Mouse (Mus musculus): ENCODE data around the gene Pdgfa.

Gene Pdgfa

DNA sequence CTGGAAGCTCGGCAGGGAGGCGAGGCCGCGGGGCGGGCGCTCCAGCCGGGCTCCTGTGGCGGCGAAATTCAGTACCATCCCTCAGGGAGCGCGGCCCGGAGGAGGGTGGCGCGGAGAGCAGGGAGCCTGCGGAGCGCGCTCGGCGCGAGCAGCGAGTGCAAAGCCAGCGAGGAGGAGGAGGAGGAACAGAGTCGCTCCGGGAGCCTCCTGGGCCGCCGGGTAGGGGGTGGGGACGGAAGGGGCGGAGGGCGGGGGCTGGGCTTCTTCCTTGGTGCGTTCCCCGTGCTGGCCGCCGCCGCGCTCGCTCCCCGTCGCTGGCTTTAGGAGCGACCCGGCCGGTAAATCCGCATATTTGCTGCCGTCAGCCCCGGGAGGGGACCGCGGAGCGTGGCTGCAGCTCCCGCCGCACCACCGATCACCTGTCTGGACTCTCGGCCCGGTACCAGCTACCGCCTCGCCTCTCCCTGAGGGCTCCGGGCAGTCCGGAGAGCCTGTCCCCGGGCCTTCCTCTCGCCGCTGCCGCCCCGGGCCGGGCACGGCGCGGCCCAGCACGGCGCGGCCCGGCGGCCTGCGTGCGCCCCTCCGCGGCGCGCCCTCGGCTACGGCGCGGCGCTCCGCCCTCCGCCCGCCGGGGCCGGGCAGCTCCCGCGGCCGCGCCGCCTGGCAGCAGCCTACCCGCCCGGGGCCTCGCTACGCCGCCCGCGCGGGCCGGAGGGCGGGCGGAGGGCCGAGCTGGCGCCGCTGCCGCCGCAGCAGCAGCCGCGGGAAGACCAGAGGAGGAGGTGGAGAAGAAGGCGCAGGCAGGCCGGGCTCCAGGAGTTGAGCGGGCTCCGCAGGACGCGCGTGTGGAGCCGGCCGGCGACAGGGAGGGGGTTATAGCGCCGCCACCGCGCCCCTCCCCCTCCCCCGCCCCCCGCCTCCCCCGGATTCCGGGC is 2.1 kb downstream of the Pdgfa start:
- DNase-seq (ENCODE audit: low spot score): no peak

DNA sequence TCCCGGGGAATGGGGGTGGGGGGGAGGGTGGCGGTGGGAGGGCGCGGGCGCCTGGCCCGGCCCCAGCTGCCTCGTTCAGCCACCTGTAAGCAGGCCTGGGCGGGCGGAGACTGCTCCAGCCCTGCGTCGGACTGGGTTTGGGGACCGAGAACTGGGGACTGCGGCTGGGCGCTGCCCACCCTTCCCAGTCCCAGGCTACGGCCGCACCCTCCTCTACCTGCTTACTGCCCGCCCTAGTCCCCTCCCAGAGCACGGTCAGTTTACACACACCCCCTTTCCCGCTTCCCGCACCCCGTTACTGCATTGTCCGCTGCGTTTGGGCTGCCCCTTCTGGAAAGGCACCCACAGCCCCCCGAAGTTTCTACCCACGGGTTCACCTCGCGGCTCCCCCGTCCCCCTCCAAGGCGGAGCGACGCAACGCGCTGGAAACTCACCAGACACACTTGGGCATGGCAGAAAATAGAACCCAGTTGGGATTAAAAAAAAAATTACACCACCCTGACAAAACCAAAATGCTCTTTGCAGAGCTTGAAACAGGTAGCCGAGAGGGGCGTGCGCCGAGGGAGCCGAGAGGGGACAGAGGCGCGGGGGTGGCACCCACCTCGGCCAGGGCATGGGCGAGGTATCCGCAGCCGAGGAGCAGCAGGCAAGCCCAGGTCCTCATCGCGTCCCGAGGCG is 2.9 kb downstream of the Pdgfa start:
- no peak for DNase-seq (ENCODE audit: low spot score)

DNA sequence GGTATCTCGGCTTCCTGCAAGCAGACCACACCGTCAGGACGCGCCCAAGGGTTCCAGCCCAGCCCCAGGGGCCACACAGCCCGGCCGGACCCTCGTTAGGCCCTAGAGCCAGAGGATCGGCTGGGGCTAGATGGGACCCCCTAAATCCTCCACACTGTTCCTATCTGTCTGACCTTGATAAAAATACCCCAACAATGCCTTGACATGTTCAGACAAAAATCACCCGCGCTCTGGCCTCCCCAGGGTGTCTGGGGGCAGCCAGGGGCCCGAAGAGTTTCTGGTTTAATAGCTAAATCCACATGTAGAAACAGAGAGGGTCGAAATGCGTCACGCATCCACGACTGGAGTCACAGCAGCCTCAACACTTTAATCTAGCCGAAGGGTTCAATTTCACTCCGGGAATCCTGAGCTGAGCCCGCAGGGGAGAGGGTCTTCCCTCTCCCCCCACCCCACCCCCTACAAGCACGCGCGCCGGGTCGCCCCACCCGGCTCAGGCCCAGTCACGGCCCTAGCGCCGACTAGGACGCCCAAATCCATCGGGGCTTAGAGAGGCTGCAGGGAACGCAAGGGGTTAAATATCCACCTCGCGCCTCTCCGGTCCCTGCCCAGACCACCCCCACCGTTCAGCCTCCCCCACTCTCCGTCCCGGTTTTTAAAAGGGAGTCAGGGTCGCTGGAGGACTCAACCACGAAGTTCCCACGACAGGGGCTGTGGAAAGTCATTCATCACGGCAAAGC is 3.6 kb downstream of the Pdgfa start:
- DNase-seq (ENCODE audit: low spot score): no peak

DNA sequence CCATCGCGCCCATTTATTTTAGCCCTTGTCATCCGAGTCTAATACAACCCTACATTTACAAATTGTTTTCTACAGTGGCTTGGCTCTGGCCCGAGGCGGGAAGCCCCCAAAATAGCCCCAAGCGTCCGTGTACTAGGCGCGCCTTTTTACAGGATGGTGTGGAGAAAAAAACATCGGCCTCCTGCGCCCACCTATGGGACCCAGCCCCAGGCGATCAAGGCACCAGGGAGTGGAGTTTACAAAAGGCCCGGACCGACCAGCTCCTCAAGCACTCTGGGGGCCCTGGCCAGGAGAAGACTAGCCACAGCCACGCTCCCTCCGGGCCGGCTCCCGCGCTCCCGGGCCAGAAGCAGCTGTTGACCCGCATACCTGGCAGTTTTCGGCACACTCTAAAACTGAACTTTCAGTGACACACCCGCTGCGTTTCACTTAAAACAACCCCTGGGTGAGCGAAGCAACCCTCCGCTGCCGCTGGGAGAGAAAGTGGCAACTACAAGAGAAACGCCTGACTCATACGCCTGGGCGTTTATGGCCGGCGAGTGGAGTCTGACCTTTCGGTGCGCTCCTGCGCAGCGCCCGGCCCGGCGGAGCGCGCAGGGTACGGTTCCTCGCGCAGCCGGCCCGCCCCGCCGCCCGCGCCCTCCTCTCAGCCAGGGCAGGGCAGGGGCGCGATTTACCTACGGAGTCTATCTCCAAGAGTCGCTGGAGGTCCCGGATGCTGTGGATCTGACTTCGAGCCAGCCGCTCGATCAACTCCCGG is 4.4 kb downstream of the Pdgfa start:
- DNase-seq (ENCODE audit: low spot score): no peak

DNA sequence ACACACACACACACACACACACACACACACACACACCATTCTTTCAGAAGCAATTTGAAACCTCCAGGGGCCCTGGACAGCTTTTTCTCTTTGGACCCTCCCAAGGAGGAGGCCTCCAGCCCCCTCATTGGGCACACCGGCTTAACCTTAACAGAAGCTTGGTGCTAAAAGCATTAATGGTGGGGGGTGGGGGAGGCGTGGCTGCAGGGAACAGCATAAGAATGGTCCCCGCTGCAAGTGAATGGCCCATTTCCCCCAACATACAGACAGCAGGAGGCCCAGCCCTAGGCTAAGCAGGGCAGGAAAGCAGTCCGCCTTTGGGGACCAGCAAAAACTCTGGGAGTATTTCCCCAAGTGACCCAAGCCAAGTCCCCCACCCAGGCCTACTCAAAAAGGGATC is 5.4 kb downstream of the Pdgfa start:
- DNase-seq (ENCODE audit: low spot score): no peak

DNA sequence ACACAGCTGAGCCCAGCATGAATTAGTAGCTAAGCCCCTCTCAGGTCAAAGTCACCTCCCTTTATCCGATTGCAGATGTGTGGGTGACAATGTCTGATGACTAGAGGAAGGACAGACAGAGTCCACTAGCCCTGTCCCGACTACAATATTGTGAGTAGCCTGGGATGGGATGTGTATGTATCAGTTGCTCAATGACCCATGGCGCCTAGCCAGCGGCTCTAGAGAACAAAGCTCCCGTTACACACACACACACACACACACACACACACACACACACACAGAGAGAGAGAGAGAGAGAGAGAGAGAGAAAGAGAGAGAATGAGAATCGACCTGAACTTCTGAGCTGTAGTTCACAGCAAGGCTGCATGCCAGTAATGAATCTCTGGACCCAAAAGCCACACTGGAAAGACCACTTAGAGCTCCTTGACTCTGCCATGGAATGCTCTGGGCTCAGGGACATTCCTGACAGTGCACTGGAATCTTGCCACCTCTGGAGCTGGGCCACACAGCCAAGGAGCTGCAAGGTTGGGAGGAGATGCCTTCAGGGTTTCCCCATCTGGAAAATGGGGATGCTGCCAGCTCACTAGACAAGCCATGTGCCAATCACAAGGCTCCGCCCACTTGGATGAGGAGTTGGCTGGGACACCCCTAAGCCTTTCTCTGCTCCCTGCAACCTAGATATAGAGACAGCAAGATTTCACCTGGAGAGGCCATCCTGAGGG is 6.3 kb downstream of the Pdgfa start:
- no peak for DNase-seq (ENCODE audit: low spot score)

DNA sequence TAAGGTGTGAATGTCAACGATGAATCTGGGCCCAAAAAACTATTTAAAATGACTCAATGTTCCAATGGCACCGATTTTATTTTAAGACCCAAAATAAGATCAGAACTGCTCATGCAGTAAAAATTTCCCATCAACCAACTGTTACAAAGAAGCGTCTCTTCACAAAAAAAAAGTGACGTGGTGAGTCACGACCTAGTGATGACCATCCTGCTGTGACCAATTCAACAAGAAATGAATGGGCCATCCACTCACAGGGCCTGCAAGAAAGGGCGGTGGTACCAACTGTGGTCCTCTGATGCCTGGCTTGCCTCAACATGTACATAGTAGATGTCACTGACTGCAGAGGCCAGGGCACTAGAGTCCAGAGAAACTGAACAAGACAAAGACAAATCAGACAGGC is 7.6 kb downstream of the Pdgfa start:
- DNase-seq (ENCODE audit: low spot score): no peak

DNA sequence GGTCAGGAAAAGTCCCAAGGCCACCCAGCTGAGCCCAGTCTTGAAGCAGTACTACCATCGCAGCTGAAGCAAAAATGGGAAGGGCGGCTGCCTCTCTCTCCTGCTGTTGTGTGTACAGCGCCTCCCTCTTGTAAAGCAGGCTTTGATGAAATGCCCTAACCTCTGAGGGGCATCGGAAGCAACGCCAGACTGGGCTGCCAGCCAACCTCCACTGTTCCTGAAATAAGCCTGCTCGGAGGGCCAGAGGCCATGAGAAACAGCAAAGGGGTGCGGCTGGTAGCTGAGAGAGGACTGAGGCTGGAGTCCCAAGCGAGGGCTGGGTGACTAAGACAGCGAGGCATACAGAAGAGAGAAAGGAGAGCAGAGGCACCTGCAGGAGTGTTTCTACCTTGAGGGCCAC is 8.4 kb downstream of the Pdgfa start:
- no peak for DNase-seq (ENCODE audit: low spot score)

DNA sequence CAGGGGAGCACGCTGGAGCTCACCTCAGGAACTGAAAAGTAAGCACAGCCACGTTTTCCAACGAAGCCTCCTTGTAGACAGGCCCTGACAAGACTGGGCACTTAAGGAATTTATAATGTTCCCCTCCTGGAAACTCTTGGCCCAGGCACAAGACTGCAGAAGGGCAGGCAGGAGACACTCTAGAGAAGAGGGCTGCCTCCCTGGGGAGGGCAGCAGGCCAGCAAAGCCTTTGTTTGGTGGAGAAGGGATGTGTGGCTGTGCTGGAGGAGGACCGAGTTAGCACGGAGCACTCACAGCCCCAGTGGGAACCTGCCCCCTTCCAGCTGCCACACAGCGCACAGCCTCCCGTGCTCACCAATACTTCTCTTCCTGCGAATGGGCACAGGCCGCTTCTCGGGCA is 9.2 kb downstream of the Pdgfa start:
- DNase-seq (ENCODE audit: low spot score): no peak

DNA sequence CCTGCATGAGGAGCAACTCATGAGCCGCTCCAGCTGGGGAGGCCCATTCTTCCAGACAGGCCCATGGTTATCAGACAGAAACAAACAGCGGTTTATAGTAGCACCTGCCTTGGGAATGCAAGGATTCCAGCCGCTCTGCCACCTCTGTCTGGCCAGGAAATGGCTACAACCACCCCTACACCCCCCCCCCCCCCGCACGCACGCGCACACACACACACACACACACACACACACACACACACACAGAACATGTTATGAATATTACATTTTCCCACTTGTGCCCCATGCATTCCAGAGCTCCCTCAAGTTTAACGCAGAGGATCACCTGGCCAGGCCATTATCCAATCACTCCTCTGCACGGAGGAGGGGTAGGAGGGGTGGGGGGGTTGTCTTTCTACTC is 15.2 kb downstream of the Pdgfa start:
- DNase-seq (ENCODE audit: low spot score): no peak

DNA sequence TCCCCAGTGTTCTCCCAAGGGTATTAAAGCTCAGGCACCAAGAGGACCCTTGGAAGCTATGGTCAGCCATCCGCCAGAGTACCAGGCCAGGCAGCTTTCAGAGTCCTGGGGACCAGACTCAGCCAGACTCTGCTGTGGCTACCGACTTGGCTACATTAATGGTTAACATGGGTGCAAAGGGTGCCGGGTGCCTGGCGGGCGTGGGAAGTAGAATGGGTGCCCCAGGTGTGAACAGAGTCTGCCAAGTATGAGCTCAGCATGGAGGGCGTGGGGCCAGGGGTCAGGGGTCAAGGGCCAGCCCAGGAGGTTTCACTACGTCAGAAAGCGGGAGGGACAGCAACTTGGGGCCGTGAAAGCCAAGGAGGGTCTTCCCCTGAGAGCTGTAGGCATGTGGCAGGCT is 16.6 kb downstream of the Pdgfa start:
- DNase-seq (ENCODE audit: low spot score): no peak

DNA sequence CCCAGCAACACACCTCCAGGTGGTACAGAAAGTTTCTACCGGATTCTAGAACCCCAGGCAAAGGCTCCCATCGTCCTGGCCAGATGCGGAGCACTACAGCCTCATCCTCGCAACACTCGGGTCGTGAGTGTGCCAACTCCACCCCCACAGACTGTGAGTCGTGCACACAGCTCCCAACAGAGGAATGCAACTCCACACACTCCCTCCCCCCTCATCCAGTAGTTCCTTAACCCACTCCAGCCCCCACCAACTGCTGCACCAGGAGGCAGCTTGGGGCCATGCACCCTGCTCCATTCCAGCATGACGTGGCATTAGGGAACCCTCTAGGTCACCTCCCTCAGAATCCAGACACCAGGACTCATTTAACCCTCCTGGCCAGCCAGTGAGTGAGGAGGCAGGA is 17.3 kb downstream of the Pdgfa start:
- no peak for DNase-seq (ENCODE audit: low spot score)

DNA sequence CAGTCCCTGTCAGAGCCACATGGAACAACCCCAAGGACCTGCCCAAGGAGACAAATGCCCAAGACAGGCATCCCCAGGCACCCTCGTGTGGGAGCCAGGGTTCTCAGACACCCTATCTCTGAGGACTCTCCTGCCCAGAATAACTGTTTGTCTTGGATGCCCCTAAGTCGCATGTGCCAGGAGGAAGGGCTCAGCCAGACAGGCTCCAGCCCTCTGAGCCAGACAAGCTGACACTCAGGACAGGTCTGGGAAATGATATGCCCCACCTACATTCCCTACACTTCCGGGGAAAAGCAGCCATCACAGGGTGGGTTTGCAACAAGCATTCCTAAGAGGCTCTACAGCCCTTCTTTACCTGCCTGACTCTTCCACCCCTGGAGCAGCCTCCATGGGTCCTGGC is 19.4 kb downstream of the Pdgfa start:
- no peak for DNase-seq (ENCODE audit: low spot score)

DNA sequence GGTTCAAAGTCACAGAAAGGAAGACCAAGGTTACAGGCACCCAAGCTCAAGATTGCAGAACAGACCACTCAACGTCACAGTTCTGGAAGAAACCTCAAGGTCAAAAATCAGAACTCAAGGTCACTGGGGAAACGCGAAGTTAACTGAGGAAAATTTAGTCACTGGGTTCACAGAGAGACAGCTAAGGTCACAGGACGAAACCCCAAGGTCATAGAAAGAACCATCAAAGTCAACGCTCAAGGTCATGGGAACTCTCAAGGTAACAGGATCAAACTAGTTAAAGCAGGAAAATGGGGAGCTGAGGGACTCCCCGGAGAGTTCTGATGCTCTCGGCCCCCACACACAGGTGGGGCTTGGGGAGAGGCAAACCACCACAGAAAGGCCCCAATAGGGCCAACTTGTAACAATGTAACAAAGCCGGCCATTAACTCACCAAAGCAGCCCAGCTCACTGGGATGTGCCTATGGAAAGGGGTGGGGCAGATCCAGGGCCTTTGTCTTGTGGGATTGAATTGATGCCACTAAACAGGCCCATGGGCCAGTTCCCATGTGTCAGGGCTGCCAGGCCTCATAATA is 22.2 kb downstream of the Pdgfa start:
- no peak for DNase-seq (ENCODE audit: low spot score)

DNA sequence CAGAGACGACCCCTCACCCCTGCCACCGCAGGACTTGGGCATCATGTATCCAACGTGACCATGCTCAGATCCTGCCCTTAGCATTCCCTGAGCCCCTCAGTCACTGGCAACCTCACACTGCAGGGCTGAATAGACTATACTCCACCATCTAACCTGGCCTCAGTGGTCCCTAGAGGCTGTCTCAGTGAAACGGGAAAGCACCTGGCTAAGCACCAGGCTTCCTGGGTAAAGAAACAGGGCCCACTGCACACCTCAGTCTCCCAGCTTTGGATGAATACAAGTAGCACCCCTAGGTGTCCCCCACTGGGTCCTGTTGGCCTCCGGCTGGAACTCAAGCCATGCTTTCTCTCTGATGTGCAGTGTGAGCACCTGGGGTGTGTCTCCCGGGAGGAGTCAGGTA is 23.7 kb downstream of the Pdgfa start:
- DNase-seq (ENCODE audit: low spot score): no peak

DNA sequence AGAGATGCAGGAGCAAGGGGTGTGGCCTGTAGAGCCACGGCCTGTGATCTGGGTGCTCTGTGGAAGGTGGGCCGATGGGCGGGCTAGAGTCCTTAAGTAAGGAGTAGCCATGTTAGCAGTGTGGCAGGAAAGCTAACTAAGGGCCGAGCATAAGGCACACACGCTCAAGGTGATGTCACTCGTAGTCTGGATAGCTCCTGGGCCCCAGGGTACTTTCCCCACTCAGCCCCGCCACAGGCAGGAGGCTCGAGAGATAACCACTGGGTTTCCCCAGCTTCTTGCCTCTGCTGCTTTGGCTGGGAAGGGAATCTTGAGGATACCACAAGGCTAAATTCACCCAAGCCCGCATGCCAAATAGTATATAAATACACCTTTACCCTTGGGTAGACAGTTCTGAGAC is 25.8 kb downstream of the Pdgfa start:
- DNase-seq (ENCODE audit: low spot score): no peak

DNA sequence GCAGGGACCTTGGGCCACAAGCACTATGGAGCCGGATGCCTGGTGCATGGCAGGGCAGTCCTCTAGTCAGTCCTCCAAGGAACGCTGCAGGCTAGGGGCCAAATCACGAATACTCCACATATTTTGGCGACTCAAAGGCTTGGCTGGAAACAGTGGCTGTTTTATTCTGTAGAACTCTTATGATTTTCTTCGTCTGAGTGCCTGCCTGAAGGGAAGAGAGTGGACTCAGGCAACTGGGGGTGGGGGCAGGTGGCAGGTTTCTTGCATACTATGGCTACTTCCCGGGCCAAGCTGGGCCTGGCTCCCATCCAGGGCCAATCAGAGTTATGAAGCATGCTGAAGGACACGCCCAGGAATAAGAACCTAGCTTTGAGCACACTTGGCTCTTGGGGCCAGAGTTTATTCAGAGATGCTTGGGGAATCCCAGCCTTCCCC is 27.1 kb downstream of the Pdgfa start:
- DNase-seq (ENCODE audit: low spot score): no peak

DNA sequence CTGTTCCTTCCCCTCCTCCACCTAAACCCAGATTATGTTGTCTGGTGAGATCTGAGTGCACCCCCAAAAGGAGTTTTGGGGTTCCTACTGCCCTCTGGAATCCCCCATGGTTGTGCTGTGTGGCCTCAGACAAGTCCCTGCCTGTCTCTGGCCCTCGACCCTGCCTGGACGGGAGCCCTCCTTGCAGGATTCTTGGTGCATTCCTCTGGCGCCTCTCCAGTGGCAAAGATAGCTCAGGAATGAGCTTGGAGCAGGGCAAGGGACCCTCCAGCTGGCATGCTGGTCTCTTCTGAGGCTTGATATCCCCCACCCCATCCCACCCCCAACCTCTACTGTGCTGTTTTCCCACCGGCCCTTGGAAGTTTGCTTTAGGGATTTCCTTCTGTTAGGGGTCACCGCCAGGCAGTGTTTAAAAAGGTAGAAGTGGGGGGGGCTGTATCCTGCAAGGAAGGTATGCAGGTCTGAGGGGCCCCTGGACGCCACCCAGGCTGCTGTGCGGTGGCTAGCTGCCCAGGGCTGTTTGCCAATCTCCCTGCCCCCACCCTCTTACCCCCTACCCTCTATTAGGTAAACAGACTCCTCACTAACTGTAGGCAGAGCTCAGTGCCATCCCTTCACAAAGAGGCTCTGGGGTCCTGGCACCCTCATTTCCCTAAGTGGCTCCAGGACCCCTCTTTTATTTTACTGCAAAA is 31.0 kb downstream of the Pdgfa start:
- DNase-seq (ENCODE audit: low spot score): no peak

DNA sequence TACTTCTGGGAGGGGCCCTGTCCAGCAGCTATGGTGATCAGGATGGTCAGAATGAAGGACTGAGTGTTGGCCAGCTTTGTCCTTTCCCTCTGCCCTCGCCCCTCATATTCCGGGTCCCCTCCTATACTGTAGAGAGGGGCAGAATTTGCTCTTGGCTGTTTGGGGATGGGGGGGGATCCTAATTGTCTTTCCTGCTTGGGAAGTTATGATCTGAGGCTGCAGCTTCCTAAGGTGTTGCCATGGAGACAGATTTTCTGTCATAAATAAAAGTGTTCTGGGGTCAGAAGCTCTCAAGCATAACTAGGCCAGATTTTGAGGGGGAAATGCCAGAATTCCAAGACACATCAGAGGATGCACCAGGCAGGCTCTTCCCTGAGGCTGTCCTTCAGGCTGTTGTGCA is 31.6 kb downstream of the Pdgfa start:
- DNase-seq (ENCODE audit: low spot score): no peak

DNA sequence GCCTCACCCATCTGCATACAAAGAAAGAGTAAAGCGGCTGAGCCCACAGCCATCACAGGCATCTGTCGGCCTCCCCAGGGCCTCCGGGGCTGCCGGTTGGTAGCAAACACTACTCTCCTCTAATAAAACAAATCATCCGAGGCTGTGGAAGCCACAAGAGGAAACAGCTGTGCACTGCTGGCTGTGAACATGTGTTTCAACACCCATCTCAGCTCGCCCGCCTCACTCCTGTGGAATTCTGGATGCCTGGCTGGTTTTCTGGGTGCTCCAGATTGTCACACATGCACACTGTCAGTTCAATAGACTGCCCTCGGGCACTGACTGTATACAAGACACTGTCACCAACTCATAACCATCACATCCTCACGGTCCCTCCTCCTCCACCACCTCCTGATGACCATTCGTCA is 40.7 kb downstream of the Pdgfa start:
- DNase-seq (ENCODE audit: low spot score): no peak

DNA sequence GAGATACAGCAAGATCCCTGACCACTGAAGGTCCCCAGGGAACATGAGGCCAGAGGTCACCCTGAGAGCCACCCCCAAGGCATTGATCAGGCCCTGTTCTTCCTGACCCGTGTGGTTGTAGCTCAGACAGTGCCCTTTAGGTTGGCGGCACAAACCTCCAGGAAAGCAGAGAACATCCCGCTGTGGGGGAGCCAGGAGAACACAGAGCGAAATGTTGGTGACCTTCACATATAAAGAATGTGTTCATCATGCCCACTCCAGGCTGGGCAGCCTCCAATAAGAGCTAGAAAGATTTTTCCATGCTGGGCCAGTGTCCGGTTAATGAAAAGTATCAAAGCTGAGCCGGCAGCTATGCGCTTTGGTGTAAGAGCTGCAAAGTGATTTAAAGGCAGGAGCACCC is 43.2 kb downstream of the Pdgfa start:
- no peak for DNase-seq (ENCODE audit: low spot score)
